Mouse (Mus musculus): ENCODE measurements at regions not wholly inside any gene's neighbourhood (a gene's known extent, or its start where the extent isn't known, plus 50 kb on each side); places are given as distances from the start of the nearest gene placed in this dataset.

- TF ChIP-seq CTCF (IDR thresholded peaks at IDR 0.05; ENCODE audit: low read depth) (no peak), EP300 (optimal IDR thresholded peaks at IDR 0.05) (no peak)
Measured at GRCm38 (mm10) chr12:27663126-27663525, 320.8 kb upstream of the Sox11 start.

Data from stomach, postnatal 0 days (tissue).